Mouse (Mus musculus) heart, embryonic 13.5 days (tissue): ENCODE measurements around the gene 2610528J11Rik. TPM values are rescaled to one million over a fixed set of nuclear protein-coding genes. Genes with fewer than 3 reads are reported as not detected.
"Not testable (repeated sequence)": the region's sequence is repeated elsewhere in the genome, so short reads cannot be mapped to it uniquely, and the experiment has no call there.

Experiments
- ATAC-seq: fragments of 200-750 bp; cut with Nextera tagmentation; 2 replicates; pipeline ENCODE4 v1.8.0; 2017; ENCODE audit warnings: moderate TSS enrichment; ENCODE audit not compliant: insufficient number of reproducible peaks, low FRiP score, low TSS enrichment; ENCODE audit errors: extremely low read depth
- H3K27ac ChIP-seq: fragments of 300-500 bp; sonication (generic); replicated peaks from 2 replicates; pipeline ENCODE4 v1.5.1; 2015; ENCODE audit warnings: moderate library complexity, mild to moderate bottlenecking, inconsistent platforms
- H3K27me3 ChIP-seq: fragments of 300-500 bp; sonication (generic); replicated peaks from 2 replicates; pipeline ENCODE4 v1.6.1; 2015; ENCODE audit warnings: mild to moderate bottlenecking, inconsistent platforms
- H3K36me3 ChIP-seq: fragments of 300-500 bp; sonication (generic); 2 replicates; pipeline ENCODE4 v1.6.1; 2015; ENCODE audit warnings: mild to moderate bottlenecking, inconsistent platforms
- H3K4me1 ChIP-seq: fragments of 300-500 bp; sonication (generic); 2 replicates; pipeline ENCODE4 v1.6.1; 2015; ENCODE audit warnings: inconsistent platforms
- H3K4me2 ChIP-seq: fragments of 300-500 bp; sonication (generic); 2 replicates; pipeline ENCODE4 v1.6.1; 2015; ENCODE audit warnings: inconsistent platforms, mild to moderate bottlenecking, moderate library complexity
- H3K4me3 ChIP-seq: fragments of 300-500 bp; sonication (generic); 2 replicates; pipeline ENCODE4 v1.5.1; 2015; ENCODE audit warnings: moderate library complexity, mild to moderate bottlenecking, inconsistent platforms
- H3K9ac ChIP-seq: fragments of 300-500 bp; sonication (generic); 2 replicates; pipeline ENCODE4 v1.6.1; 2015; ENCODE audit warnings: inconsistent platforms, mild to moderate bottlenecking, moderate library complexity
- H3K9me3 ChIP-seq: fragments of 300-500 bp; sonication (generic); 2 replicates; pipeline ENCODE4 v1.6.1; 2016; ENCODE audit warnings: inconsistent platforms
- WGBS: fragments of 180-500 bp; shearing (Covaris S2); methylation state at CpG from one replicate; pipeline ENCODE4 v1.1.7; 2015; ENCODE audit warnings: mixed read lengths; 5-methylcytosine and 5-hydroxymethylcytosine counted together
- polyA plus RNA-seq: library from polyadenylated mRNA; unstranded; fragments of >200 nt; fragmentation: Nextera tagmentation; extraction: Ambion mirVana; gene quantifications from 2 replicates; pipeline ENCODE4 v1.2.1, GENCODE M21; 2015

The 2610528J11Rik gene
- polyA plus RNA-seq: 0.36 and 0.75 TPM in 2 replicates

DNA sequence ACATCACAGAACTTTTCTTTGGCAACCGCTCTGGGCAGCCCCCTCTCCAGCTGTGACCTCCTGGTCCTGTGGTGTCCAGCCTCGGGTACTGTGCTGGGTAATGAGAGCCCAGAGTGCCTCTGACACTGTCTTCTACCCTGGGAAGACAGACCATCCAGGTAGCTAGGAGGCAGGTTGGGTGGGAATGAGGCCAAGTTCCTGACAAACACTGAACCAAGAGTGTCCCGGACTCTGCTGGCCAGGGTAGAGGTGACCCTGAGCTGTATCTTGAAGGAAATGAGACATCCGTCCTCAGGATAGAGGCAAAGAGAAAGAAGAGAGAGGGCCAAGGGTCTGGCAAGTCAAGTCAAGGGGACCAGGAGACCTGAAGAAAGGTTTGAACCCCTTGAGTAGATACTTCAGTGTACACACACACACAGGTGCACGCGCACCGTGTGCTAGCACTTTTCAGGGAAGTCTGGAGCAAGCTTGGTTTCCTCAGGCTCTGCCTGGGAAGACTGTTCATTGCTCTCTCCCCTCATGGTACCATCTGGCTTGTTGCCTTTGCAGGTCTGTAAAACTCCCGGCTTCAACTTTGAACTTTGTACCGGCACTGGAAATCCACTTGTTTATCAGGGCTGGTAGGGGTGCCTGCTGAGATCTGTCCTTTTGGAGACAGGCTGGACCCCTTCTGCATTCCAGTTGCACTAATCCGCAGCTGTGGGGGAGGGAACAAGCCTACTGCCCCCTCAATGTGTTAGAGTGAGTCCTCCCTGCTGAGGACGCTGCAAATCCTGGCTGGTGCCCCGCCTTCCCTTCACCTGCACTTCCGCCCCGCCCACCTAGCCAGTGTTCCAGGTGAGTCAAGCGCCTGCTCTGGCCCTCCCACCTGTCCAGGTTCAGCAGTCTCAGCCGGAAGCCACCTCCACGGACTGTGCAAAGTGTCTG lies at the start of gene 2610528J11Rik:
Gene 2610528J11Rik (plus strand): TSS at position 592 of the 927 bp plus-strand sequence.
- Histone ChIP-seq H3K4me3 (no peak within 1 kb of the TSS), H3K9ac (no peak within 1 kb of the TSS), H3K4me2 (no peak within 1 kb of the TSS), H3K27me3 (peaks cover 22% of the 10 kb centered on the region), H3K36me3 (no peaks in the 10 kb centered on the region), H3K4me1 (peaks cover 10% of the 10 kb centered on the region; the same call in 1 of the 2 replicates), H3K9me3 (no peaks in the 10 kb centered on the region), H3K27ac (no peak within 1 kb of the TSS)
- no peak for ATAC-seq
- 31% methylated on average over 17 of the region's 17 CpGs for WGBS

DNA sequence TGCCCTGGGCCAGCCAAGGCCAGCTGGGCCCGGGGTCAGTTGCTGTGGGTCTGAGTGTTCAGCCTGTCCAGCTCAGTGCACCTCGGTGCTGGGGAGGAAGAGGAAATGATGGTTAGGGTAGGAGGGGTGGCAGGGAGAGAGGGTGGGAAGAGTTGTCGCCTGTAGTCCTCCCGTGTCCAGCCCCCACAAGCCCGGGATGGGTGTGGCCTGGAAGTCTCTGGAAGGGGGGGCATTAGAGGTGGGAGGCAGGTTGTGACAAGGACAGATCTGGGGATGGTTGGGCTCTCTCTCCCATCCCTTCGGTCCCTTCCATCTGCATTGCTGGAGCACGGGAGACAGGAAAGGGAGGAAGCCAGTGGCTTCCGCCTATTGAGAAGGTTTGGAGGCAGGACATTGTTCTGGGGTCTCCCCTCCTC lies 37.1 kb upstream of the 2610528J11Rik start, which contains the start of gene Tie1:
Gene Tie1 (minus strand): TSS at position 345 of the 416 bp plus-strand sequence.
- H3K9me3 ChIP-seq: no peaks in the 10 kb centered on the region
- H3K4me2 ChIP-seq: peak within 1 kb of the TSS; percentile 55
- no peaks in the 10 kb centered on the region for H3K36me3 ChIP-seq
- peak within 1 kb of the TSS; percentile 45 for H3K4me3 ChIP-seq
- H3K4me1 ChIP-seq: peaks cover 19% of the 10 kb centered on the region
- peak; percentile 86 for ATAC-seq
- peak within 1 kb of the TSS; percentile 74 for H3K9ac ChIP-seq
- H3K27me3 ChIP-seq: no peaks in the 10 kb centered on the region
- 59% methylated on average over 7 of the region's 8 CpGs for WGBS
- peak within 1 kb of the TSS; percentile 80 for H3K27ac ChIP-seq

DNA sequence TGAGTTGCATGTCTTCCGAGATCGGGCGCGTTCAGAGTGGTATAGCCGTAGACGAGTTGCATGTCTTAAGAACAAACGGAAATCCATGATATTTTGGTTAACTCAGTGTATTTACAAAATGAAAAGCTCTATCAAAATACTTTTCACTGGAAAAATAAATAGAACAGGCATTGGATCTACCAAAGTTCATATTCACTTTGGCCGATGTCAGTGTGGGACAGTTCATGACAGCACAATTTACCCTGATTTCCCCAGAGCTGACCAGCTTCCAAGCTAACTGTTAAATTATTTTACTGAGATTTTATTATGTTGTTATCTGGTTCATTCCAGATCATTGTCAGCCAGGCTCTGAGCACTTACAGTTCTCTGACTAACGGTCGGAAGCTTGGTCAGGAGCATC lies 36.3 kb upstream of the 2610528J11Rik start:
- 71% methylated on average over 10 of the region's 10 CpGs for WGBS
- no peak for ATAC-seq
- Histone ChIP-seq H3K9ac (no peak overlapping the region), H3K4me3 (no peak overlapping the region), H3K27ac (0 out of 2 replicates have a peak overlapping the region, but pooled peaks have one; percentile 16), H3K4me2 (no peak overlapping the region), H3K27me3 (no peaks in the 10 kb centered on the region), H3K4me1 (peaks cover 16% of the 10 kb centered on the region), H3K36me3 (no peaks in the 10 kb centered on the region), H3K9me3 (no peaks in the 10 kb centered on the region)

DNA sequence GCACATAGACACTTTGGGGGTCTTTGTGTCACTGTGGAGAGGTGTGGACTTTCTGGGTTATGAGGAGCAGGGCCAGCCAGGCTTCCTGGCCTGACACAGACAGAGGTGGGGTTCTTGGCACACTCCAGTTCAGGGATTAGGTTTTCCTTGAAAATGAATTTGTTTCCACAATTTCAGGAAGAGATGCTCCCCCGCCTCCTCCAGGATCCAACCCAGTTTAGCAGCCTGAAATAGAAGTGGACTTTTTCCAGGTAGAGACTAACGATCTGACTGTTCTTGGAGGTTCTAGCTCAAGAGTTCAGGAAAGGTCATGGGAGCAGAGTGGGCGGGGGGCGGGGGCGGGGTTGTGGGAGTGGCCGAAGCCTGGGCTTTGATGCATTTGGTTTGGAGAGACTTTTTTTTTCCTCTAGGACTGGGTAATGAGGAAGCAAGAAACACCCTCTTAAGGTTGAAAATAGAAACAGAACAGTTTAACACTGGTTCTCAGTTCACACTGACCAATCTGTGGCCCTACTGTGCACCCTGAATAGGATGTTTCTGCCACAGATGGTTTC lies 26.6 kb upstream of the 2610528J11Rik start:
- Histone ChIP-seq H3K9ac (no peak overlapping the region), H3K27ac (no peak overlapping the region), H3K4me3 (no peak overlapping the region), H3K9me3 (no peaks in the 10 kb centered on the region), H3K4me1 (no peaks in the 10 kb centered on the region), H3K27me3 (no peaks in the 10 kb centered on the region), H3K4me2 (no peak overlapping the region), H3K36me3 (no peaks in the 10 kb centered on the region)
- 60% methylated on average over 6 of the region's 6 CpGs for whole genome bisulfite sequencing
- ATAC-seq: no peak

DNA sequence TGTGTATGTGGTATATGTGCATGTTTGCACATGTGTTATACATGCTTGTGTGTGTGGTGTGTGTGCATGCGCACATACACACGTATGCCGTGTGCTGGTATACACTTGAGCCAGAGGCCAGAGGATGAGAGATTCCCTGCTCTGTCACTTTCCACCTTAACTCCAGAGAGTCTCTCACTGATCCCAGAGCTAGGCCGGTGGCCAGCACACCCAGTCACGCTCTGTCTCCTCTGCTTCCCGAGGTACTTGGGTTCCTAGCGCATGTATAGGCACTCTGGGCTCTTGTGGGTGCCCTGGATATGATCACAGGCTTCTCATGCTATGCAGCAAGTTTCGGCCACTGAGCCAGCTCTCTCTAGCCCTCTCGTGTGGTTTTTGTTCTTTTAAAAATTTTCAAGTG lies 26.0 kb upstream of the 2610528J11Rik start:
- no peaks in the 10 kb centered on the region for H3K9me3 ChIP-seq
- ATAC-seq: no peak
- H3K27ac ChIP-seq: no peak overlapping the region
- H3K9ac ChIP-seq: no peak overlapping the region
- WGBS: 74% methylated on average over 9 of the region's 9 CpGs
- H3K36me3 ChIP-seq: no peaks in the 10 kb centered on the region
- no peak overlapping the region for H3K4me3 ChIP-seq
- no peaks in the 10 kb centered on the region for H3K4me1 ChIP-seq
- no peaks in the 10 kb centered on the region for H3K27me3 ChIP-seq
- H3K4me2 ChIP-seq: no peak overlapping the region

DNA sequence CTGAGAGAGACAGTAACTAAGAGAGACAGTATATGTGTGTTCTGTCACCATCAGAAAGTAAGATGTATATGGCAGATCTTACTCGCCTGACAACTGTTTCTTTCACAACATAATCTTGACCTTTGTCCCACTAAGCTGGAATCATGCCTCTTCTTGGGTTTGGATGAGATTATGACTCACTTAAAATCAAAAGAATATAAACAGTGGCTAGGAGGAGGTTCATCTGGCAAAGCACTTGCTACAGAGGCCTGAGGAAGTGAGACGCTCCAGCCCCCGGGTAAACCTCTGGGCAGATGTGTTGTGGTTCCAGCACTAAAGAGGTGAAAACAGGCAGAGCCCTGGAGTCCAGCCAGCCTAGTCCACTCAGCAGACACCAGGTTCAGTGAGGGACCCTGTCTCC lies 21.2 kb upstream of the 2610528J11Rik start:
- Histone ChIP-seq H3K27me3 (no peaks in the 10 kb centered on the region), H3K4me1 (no peaks in the 10 kb centered on the region), H3K9me3 (no peaks in the 10 kb centered on the region), H3K36me3 (no peaks in the 10 kb centered on the region), H3K9ac (no peak overlapping the region), H3K27ac (no peak overlapping the region), H3K4me2 (no peak overlapping the region), H3K4me3 (no peak overlapping the region)
- WGBS: 49% methylated on average over 3 of the region's 3 CpGs
- no peak for ATAC-seq

DNA sequence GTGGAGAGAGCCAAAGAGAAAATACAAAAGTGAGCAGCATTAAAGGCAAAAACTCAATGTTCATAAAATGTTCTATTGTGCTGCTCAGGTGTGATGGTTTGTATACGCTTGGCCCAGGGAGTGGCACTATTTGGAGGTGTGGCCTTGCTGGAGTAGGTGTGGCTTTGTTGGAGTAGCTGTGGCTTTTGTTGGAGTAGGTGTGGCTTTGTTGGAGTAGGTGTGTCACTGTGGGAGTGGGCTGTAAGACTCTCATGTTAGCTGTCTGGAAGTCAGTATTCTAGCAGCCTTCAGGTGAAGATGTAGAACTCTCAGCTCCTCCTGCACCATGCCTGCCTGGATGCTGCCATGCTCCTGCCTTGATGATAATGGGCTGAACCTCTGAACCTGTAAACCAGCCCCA lies 19.6 kb upstream of the 2610528J11Rik start:
- not testable (repeated sequence) for ATAC-seq

DNA sequence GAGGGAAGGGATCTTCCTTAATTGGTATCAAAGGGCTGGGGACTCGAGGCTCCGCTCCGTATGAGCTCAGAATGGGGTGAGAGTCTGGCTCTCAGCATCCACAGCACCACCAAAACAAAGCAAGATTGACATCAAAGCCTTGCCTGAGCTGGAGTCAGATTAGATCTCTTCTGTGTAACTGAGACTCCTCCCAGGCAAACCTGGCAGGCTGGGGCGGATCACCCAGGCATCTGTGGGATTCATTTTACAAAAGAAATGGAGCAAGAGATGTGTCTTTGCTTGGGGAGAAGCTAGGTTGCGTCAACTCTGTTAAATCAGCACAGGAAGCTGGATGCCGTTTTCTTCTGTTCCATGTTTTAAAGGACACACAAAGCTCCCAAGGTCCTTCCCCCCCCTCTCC lies 17.7 kb upstream of the 2610528J11Rik start:
- Histone ChIP-seq H3K4me3 (no peak overlapping the region), H3K27me3 (no peaks in the 10 kb centered on the region), H3K9ac (no peak overlapping the region), H3K4me2 (no peak overlapping the region), H3K9me3 (no peaks in the 10 kb centered on the region), H3K36me3 (no peaks in the 10 kb centered on the region), H3K4me1 (0 out of 2 replicates have a peak, but pooled peaks cover 3% of the 10 kb centered on the region), H3K27ac (no peak overlapping the region)
- WGBS: 18% methylated on average over 6 of the region's 6 CpGs
- ATAC-seq: no peak

More for the DNA sequence above, 19.6 kb upstream of the 2610528J11Rik start:
- not testable (repeated sequence) for H3K4me2 ChIP-seq, H3K27ac ChIP-seq, H3K36me3 ChIP-seq, H3K4me3 ChIP-seq, H3K4me1 ChIP-seq, H3K9me3 ChIP-seq, H3K27me3 ChIP-seq, H3K9ac ChIP-seq
- 82% methylated on average over 1 of the region's 1 CpGs for WGBS

DNA sequence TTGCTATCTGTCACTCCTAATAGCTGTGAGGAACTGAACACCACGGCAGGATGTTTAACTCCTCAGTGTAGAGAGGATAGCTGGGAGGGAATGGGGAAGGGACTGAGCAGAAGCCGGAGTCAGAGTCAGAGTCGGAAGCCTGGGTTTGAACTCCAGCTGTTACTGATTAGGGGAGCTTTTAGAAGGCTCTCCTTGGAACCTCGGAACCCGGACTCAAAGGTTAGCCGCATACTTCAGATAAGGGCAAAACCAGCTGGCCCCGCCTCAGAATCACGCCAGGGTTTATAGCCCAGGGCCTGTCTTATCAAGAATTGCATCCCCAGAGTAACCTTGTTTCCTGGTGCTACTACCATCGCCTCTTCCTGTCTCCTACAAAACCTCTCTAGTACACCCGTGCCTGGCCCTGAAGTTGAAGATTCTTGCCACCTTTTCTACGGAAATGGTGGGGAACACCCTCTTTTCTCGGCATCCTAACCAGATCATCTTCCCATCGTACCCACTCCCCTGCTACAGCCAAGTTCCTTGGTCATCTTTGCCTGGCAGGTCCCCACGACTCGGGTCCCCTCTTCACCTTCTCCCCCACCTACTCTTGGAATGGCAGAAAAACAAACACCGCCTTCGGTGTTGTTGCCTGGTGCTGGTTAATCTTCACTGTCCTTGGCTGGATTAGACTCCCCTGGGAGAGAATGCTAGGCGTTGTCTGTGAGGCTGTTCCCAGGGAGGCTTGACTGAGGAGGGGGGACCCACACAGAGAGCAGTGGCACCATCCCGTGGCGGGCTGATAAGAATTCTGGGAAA lies 9.9 kb upstream of the 2610528J11Rik start:
- Histone ChIP-seq H3K27ac (no peak overlapping the region), H3K9me3 (no peaks in the 10 kb centered on the region), H3K36me3 (no peaks in the 10 kb centered on the region), H3K9ac (no peak overlapping the region), H3K4me1 (peaks cover 17% of the 10 kb centered on the region), H3K27me3 (peaks cover 19% of the 10 kb centered on the region; the same call in 1 of the 2 replicates), H3K4me2 (peak overlapping the region; percentile 33), H3K4me3 (peak overlapping the region; percentile 12; the same call in 1 of the 2 replicates)
- 2% methylated on average over 20 of the region's 20 CpGs for WGBS
- ATAC-seq: no peak

DNA sequence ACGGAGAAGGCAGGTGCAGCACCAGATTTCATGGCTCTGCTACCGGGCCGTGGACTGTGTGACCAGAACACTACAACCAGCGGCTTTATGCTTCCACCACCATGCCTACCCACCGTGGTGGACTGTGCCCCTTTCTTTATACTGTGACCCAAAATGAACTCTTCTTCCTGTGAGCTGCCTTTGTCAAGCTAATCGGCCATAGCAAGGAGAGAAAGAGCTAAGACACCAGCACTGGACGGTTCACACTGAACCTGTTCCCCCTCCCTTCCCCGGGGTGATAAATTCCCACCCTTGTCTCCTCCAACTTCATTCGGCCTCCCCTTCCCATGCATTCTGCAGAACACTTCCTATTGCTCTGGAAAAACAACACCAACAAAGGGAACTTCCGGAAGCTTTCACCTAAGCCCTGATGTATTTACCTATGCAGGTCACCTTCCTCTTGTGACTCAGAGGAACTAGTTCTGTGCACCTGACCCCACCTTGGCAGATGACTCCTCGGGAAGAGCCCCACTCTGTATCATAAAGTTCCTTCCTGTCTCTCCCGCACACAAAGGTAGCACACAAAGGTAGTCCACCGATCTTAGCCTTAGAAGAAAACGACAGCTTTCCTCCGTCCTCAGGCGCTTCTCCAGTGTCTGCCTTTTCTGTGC lies 9.2 kb upstream of the 2610528J11Rik start:
- no peaks in the 10 kb centered on the region for H3K36me3 ChIP-seq
- H3K27ac ChIP-seq: no peak overlapping the region
- peak overlapping the region; percentile 33 for H3K4me2 ChIP-seq
- peaks cover 19% of the 10 kb centered on the region; the same call in 1 of the 2 replicates for H3K27me3 ChIP-seq
- peaks cover 17% of the 10 kb centered on the region for H3K4me1 ChIP-seq
- 38% methylated on average over 16 of the region's 16 CpGs for WGBS
- no peak overlapping the region for H3K4me3 ChIP-seq
- ATAC-seq: no peak
- no peaks in the 10 kb centered on the region for H3K9me3 ChIP-seq
- no peak overlapping the region for H3K9ac ChIP-seq
